Mouse (Mus musculus) frontal cortex, postnatal 25 days (tissue): Measurements from ENCODE around the gene Polg.

Experiments used
- DNase-seq, 2 experiments: peaks; one replicate each; pipeline ENCODE4 v3.0.0; 2022; ENCODE audit warnings: low spot score in 2 of 2

Polg gene

GRCm38 (mm10) chr7:79502152-79503102 lies 36.3 kb upstream of the Polg start:
- no peak for DNase-seq

GRCm38 (mm10) chr7:79501581-79502031 lies 35.4 kb upstream of the Polg start:
- no peak for DNase-seq

GRCm38 (mm10) chr7:79500681-79501306 lies 34.6 kb upstream of the Polg start:
- DNase-seq: no peak

GRCm38 (mm10) chr7:79499596-79500570 lies 33.7 kb upstream of the Polg start:
- DNase-seq: no peak

GRCm38 (mm10) chr7:79498965-79499595 lies 32.9 kb upstream of the Polg start:
- DNase-seq: no peak

- DNase-seq: no peak
Observed at GRCm38 (mm10) chr7:79498356-79498755, 32.2 kb upstream of the Polg start.

GRCm38 (mm10) chr7:79497701-79498115 lies 31.5 kb upstream of the Polg start:
- no peak for DNase-seq

- DNase-seq: no peak
Observed at GRCm38 (mm10) chr7:79496816-79497328, 30.7 kb upstream of the Polg start.

- peak; percentile 84 to 91 for DNase-seq
Observed at GRCm38 (mm10) chr7:79495988-79496815, 30.0 kb upstream of the Polg start.

GRCm38 (mm10) chr7:79493915-79494314 lies 27.8 kb upstream of the Polg start:
- DNase-seq: peak in 1 of 2 experiments; percentile 67

- peak in 1 of 2 experiments; percentile 65 for DNase-seq
Observed at GRCm38 (mm10) chr7:79486528-79486927, 20.4 kb upstream of the Polg start.

GRCm38 (mm10) chr7:79474831-79475399 lies 8.8 kb upstream of the Polg start:
- no peak for DNase-seq

- no peak for DNase-seq
Observed at GRCm38 (mm10) chr7:79473496-79474194, 7.5 kb upstream of the Polg start.

- no peak for DNase-seq
Observed at GRCm38 (mm10) chr7:79472792-79473191, 6.6 kb upstream of the Polg start.

GRCm38 (mm10) chr7:79471436-79471835 lies 5.3 kb upstream of the Polg start:
- no peak for DNase-seq

GRCm38 (mm10) chr7:79470718-79471117 lies 4.6 kb upstream of the Polg start:
- no peak for DNase-seq

GRCm38 (mm10) chr7:79469766-79470165 lies 3.6 kb upstream of the Polg start:
- DNase-seq: no peak

GRCm38 (mm10) chr7:79468994-79469393 lies 2.8 kb upstream of the Polg start:
- no peak for DNase-seq

GRCm38 (mm10) chr7:79467951-79468350 lies 1.8 kb upstream of the Polg start:
- DNase-seq: no peak
